Mouse (Mus musculus) embryonic facial prominence, embryonic 12.5 days (tissue): ENCODE results near the gene Adad1. TPM values are rescaled to one million over a fixed set of nuclear protein-coding genes. Genes with fewer than 3 reads are reported as not detected.

ENCODE experiments used
- ATAC-seq: fragments of 200-750 bp; cut with Nextera tagmentation; 2 replicates; pipeline ENCODE4 v1.8.0; 2017; ENCODE audit not compliant: insufficient number of reproducible peaks, insufficient read depth, low FRiP score, low TSS enrichment
- H3K27ac ChIP-seq: fragments of 300-500 bp; sonication (generic); 2 replicates; pipeline ENCODE4 v1.5.1; 2016; ENCODE audit warnings: mild to moderate bottlenecking
- H3K27me3 ChIP-seq: fragments of 300-500 bp; sonication (generic); 2 replicates; pipeline ENCODE4 v1.6.1; 2016; ENCODE audit warnings: mild to moderate bottlenecking, moderate library complexity
- H3K36me3 ChIP-seq: fragments of 300-500 bp; sonication (generic); 2 replicates; pipeline ENCODE4 v1.6.1; 2016; ENCODE audit warnings: mild to moderate bottlenecking
- H3K4me1 ChIP-seq: fragments of 300-500 bp; sonication (generic); 2 replicates; pipeline ENCODE4 v1.6.1; 2016
- H3K4me2 ChIP-seq: fragments of 300-500 bp; sonication (generic); replicated peaks from 2 replicates; pipeline ENCODE4 v1.6.1; 2016; ENCODE audit warnings: mild to moderate bottlenecking, moderate library complexity
- H3K4me3 ChIP-seq: fragments of 300-500 bp; sonication (generic); 2 replicates; pipeline ENCODE4 v1.5.1; 2016; ENCODE audit warnings: mild to moderate bottlenecking
- H3K9ac ChIP-seq: fragments of 300-500 bp; sonication (generic); 2 replicates; pipeline ENCODE4 v1.6.1; 2016; ENCODE audit warnings: mild to moderate bottlenecking, moderate library complexity
- H3K9me3 ChIP-seq: fragments of 300-500 bp; sonication (generic); 2 replicates; pipeline ENCODE4 v1.6.1; 2016; ENCODE audit warnings: mild to moderate bottlenecking, moderate library complexity
- WGBS: fragments of 180-500 bp; shearing (Covaris S2); methylation state at CpG from one replicate; pipeline ENCODE4 v1.1.7; 2016; 5-methylcytosine and 5-hydroxymethylcytosine counted together
- polyA plus RNA-seq: library from polyadenylated mRNA; unstranded; fragments of >200 nt; fragmentation: Nextera tagmentation; extraction: Ambion mirVana; gene quantifications from 2 replicates; pipeline ENCODE4 v1.2.1, GENCODE M21; 2016

Adad1 gene
- polyA plus RNA-seq, result 0.70 and 1.2 TPM in 2 replicates

DNA sequence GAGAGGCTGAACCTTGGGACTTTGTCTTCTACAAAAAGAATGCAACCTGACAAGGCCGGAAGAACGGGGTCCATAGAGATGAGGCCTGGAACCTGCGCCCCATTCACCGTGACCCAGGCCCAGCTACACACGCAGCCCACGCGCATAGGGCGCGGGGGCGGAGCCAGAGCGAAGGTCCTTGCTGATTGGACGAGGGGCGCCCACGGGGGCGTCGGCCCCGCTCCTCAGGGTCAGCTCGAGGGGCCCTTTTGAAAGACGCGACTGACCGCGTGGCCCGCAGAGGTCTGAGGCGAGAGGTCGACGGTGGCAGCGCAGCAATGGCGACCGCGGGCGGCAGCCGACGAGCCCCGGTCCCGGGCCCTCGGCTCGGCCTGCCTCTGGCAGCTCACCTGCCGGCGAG lies at the start of gene Adad1:
TSS of gene Adad1 (plus strand) at position 122 of the 400 bp plus-strand sequence.
- H3K27ac ChIP-seq, result no peak within 1 kb of the TSS
- H3K4me3 ChIP-seq, result peak within 1 kb of the TSS; percentile 10
- H3K9me3 ChIP-seq, result no peaks in the 10 kb centered on the region; the same call in 1 of the 2 replicates
- 53% methylated on average over 39 of the region's 39 CpGs for WGBS
- no peaks in the 10 kb centered on the region for H3K4me1 ChIP-seq
- H3K36me3 ChIP-seq, result no peaks in the 10 kb centered on the region
- peak within 1 kb of the TSS; percentile 26 for H3K4me2 ChIP-seq
- H3K27me3 ChIP-seq, result no peaks in the 10 kb centered on the region
- peak; percentile 22; the same call in 1 of the 2 replicates for ATAC-seq
- no peak within 1 kb of the TSS for H3K9ac ChIP-seq

DNA sequence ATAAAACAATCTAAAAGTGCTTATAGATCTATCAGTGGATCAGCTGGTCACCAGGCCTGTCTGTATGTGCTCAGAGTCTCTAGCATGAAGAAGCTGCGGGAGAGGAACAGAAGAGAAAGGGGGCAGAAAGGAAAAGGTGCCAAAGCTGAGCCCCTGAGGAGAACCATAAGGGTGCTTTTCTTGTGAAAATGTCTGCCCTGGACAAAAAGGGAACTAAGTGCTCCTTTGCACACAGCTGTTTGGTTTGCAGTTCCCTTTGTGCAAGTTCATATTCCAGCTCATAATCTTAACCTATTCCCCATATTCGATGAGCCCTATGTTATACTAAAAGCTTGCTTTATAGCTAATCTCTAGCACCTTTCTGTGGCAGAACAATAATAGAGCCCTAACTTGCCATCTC lies 25.3 kb upstream of the Adad1 start:
- 89% methylated on average over 2 of the region's 2 CpGs for WGBS
- peaks cover 19% of the 10 kb centered on the region for H3K36me3 ChIP-seq

DNA sequence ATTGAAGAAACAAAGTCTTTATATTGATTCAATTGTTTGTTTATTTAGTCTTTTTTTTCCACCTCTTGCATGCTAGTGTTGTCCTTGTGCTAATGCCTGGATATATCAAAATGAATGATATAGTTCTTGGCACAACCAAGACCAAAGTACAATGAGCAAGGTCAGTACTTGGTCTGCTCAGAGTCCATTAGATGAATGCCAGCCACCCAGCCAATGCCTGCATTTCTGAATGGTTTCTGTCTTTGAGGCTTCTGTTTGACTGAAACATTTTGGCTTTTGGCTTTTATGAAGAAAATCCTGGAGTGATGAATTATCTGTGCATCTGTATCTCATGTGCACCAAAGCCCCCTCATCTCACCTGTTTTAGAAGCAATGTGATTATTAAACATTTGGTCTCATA lies 23.5 kb upstream of the Adad1 start:
- H3K4me2 ChIP-seq, result no peak overlapping the region
- no peak overlapping the region for H3K9ac ChIP-seq
- no peak for ATAC-seq
- H3K4me1 ChIP-seq, result no peaks in the 10 kb centered on the region
- no peaks in the 10 kb centered on the region for H3K27me3 ChIP-seq
- no peaks in the 10 kb centered on the region for H3K9me3 ChIP-seq
- H3K36me3 ChIP-seq, result peaks cover 23% of the 10 kb centered on the region
- H3K27ac ChIP-seq, result no peak overlapping the region
- no peak overlapping the region for H3K4me3 ChIP-seq

More for the DNA sequence above, 25.3 kb upstream of the Adad1 start:
- Histone ChIP-seq H3K9me3 (no peaks in the 10 kb centered on the region), H3K4me3 (no peak overlapping the region), H3K9ac (no peak overlapping the region), H3K4me1 (no peaks in the 10 kb centered on the region), H3K27ac (no peak overlapping the region), H3K4me2 (no peak overlapping the region), H3K27me3 (no peaks in the 10 kb centered on the region)
- no peak for ATAC-seq

DNA sequence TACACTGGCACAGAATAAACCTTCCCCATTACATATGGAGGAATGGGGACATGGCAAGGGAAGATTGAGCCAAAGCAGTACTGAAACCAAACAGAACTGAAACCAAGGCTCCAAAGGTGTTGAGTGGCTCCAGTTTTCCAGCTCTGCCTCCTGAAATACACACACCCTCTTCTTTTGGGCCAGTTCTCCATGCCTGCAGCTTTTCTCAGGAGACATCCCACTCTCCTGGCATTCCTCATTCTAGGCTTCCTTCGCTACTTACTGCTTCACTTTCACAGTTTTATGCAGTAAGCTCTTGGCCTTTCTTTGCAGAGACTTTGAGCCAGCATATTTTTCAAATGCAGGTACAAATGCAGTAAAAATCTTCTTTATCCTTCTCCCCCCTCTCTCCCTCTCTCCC lies 11.8 kb upstream of the Adad1 start:
- WGBS, result 97% methylated on average over 1 of the region's 1 CpGs
- H3K27me3 ChIP-seq, result no peaks in the 10 kb centered on the region
- H3K9ac ChIP-seq, result no peak overlapping the region
- no peaks in the 10 kb centered on the region for H3K4me1 ChIP-seq
- no peak overlapping the region for H3K27ac ChIP-seq
- ATAC-seq, result no peak
- H3K4me2 ChIP-seq, result no peak overlapping the region
- H3K9me3 ChIP-seq, result no peaks in the 10 kb centered on the region
- H3K4me3 ChIP-seq, result no peak overlapping the region
- H3K36me3 ChIP-seq, result peaks cover 29% of the 10 kb centered on the region

DNA sequence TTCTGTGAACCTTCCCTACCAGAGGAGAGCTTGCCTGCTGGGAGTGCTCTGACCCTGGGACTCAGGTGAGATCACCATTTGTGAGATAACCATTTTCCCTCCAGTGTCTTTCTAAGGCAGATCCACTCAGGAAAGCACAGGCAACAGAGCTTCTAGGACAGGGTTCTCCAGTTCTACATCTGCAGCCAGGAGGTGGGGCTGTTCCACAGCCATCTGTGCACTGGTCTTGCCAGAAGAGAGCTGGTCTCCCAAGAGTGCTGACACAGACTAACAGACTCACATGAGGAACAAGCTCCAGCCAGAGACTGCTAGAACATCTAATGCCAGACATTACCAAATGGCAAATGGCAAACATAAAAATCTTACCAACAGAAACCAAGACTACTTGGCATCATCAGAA lies 9.9 kb downstream of the Adad1 start:
- H3K27me3 ChIP-seq, result no peaks in the 10 kb centered on the region
- H3K4me2 ChIP-seq, result no peak overlapping the region
- H3K4me1 ChIP-seq, result no peaks in the 10 kb centered on the region
- no peak for ATAC-seq
- no peak overlapping the region for H3K27ac ChIP-seq
- H3K9ac ChIP-seq, result no peak overlapping the region
- no peaks in the 10 kb centered on the region for H3K36me3 ChIP-seq
- H3K4me3 ChIP-seq, result no peak overlapping the region
- 0 out of 2 replicates have a peak, but pooled peaks cover 6% of the 10 kb centered on the region for H3K9me3 ChIP-seq

DNA sequence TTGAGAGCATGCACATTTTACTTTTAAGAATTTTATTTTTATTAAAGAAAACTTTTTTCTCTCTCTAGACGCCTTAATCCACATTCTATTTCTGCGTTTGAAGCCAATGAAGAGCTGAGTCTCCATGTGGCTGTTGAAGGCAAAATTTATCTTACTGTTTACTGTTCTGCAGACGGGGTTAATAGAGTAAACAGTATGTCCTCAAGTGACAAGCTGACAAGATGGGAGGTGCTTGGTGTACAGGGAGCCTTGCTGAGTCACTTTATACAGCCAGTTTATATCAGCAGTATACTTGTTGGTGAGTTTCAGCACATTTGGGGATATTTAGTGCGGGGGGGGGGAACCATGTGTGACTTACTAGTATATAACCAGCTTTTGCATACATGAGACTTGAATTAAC lies 21.5 kb downstream of the Adad1 start:
- WGBS, result 78% methylated on average over 4 of the region's 4 CpGs
- no peaks in the 10 kb centered on the region for H3K27me3 ChIP-seq
- no peak overlapping the region for H3K4me3 ChIP-seq
- no peaks in the 10 kb centered on the region for H3K4me1 ChIP-seq
- ATAC-seq, result no peak
- H3K9me3 ChIP-seq, result no peaks in the 10 kb centered on the region
- H3K4me2 ChIP-seq, result no peak overlapping the region
- no peak overlapping the region for H3K27ac ChIP-seq
- H3K36me3 ChIP-seq, result no peaks in the 10 kb centered on the region
- H3K9ac ChIP-seq, result no peak overlapping the region

DNA sequence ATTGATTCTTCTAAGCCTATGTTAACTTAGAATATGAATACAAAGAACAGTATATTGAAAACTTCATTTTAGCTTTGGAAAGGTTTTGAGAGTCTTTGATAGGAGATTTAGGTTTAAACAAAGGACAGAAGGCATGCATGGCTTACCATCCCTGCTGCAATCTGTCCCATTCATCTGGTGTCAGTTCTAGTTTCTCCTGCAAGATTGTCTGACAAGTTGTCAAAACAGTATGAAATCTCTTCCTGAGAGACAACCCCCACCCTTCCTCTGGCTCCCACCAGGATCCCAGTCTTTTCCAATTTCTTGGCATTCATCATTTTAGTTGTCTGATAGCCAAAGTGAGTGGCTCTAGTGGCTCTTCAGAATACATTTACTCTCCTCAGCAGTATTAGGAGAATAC lies 27.4 kb downstream of the Adad1 start:
- ATAC-seq, result no peak
- Histone ChIP-seq H3K27me3 (no peaks in the 10 kb centered on the region), H3K27ac (no peak overlapping the region), H3K4me2 (no peak overlapping the region), H3K4me1 (no peaks in the 10 kb centered on the region), H3K4me3 (no peak overlapping the region), H3K9ac (no peak overlapping the region), H3K36me3 (no peaks in the 10 kb centered on the region), H3K9me3 (no peaks in the 10 kb centered on the region)

DNA sequence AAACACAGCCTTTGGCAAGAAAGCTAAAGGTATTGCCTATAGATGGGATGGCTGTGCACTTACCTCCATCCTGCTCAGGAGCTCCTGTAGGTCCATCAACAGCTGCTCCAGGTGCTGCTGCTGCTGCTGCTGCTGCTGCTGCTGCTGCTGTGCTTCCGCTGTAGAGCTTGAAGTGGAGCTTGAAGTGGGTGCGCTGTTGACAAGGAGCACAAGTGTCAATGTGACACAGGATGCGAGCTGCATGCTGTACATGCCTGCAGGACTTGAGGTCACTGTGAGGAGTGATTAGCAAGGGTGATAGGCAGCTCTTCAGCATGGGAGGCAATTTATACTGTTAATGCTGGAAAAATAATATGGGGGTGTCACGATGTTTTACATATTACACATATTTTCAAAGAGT lies 62.3 kb downstream of the Adad1 start, which contains the start of gene Il2:
TSS of gene Il2 (minus strand) at position 305 of the 400 bp plus-strand sequence.
- no peaks in the 10 kb centered on the region for H3K36me3 ChIP-seq
- ATAC-seq, result no peak
- no peak within 1 kb of the TSS for H3K27ac ChIP-seq
- 75% methylated on average over 4 of the region's 4 CpGs for whole genome bisulfite sequencing
- no peak within 1 kb of the TSS for H3K4me3 ChIP-seq
- no peak within 1 kb of the TSS for H3K4me2 ChIP-seq
- no peaks in the 10 kb centered on the region for H3K27me3 ChIP-seq
- no peaks in the 10 kb centered on the region for H3K9me3 ChIP-seq
- no peak within 1 kb of the TSS for H3K9ac ChIP-seq
- no peaks in the 10 kb centered on the region for H3K4me1 ChIP-seq

DNA sequence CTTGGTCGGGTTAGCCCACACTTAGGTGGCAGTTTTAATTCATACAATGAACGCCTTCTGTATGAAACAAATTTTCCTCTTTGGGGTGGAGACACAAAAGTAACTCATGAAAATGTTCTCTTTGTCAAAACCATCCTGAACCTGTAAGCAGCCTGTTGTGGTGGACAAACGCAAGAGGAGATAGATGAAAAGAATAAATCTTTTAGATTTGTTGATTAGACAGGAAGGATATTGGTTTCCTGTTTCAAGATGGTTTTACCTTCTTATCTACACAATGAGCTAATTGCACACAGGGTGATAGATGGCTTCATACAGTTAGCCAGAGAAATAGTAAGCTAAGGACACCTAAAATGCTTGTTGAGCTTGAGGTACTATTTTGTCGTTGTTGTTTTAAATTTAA lies 62.8 kb downstream of the Adad1 start:
- Histone ChIP-seq H3K36me3 (no peaks in the 10 kb centered on the region), H3K27ac (no peak overlapping the region), H3K9ac (no peak overlapping the region), H3K4me3 (no peak overlapping the region), H3K4me2 (no peak overlapping the region), H3K27me3 (no peaks in the 10 kb centered on the region), H3K4me1 (no peaks in the 10 kb centered on the region), H3K9me3 (no peaks in the 10 kb centered on the region)
- no peak for ATAC-seq
- 72% methylated on average over 4 of the region's 4 CpGs for WGBS

DNA sequence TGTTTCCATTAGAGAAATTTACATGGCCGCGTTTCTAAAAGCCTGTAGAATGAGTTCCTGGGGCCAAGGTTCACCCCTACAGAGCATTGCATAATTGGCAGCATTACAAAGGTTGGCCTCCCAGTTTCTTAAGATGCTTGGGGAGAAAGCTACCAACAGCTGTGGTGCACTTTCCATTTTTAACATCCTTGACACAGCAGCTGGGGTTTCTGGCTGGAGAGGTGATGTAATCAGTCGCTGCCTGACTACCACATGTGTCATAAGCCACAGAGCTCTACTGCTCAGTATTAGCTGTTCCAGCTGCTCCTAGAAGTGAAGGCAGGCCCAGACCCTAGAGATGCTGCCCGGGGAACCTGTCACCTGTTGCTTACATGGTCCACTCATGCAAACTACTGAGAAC lies 64.9 kb downstream of the Adad1 start:
- Histone ChIP-seq H3K4me1 (no peaks in the 10 kb centered on the region), H3K9me3 (no peaks in the 10 kb centered on the region), H3K27ac (no peak overlapping the region), H3K36me3 (no peaks in the 10 kb centered on the region), H3K4me2 (no peak overlapping the region), H3K4me3 (no peak overlapping the region), H3K9ac (no peak overlapping the region), H3K27me3 (no peaks in the 10 kb centered on the region)
- 36% methylated on average over 4 of the region's 4 CpGs for WGBS
- peak; percentile 81; the same call in 1 of the 2 replicates for ATAC-seq

DNA sequence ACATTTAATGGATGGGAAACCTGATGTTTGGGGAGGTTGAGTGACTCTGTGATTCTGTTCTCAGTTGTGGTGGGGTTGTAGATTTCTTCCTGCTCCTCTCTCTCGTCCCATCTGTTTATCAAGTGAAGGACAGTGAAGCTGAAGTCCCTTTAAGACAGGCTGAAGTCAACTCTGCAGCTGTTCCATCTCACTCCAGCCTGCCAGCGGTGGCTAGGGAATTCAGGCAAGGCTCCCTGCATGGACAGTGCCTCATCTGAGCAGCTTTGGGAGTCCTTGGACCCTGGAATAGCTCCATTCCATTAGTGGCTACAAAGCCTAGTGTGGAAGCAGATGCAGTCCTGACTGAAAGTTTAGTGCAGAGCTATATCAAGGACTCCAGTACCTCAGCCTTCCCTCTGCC lies 65.7 kb downstream of the Adad1 start:
- no peak overlapping the region for H3K9ac ChIP-seq
- 65% methylated on average over 2 of the region's 2 CpGs for WGBS
- no peak for ATAC-seq

DNA sequence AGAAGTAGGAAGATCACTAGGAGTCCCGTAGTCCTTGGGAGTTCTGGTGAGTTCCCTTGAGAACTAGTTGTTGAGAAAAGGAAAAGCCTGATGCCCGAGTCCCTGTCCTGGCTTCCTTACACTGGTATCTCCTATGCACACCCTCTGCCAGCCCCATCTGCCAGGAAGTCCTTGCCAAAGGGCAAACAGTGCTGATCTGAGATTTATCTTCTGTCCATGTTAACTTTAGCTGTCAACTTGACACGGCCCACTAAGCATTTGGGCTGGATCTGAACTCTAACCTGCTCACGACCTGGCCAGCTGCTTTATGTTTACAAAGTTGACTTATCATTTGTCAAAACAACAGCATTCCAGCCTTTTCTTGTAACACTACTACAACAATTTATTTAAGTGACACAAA lies 73.9 kb downstream of the Adad1 start:
- no peaks in the 10 kb centered on the region for H3K36me3 ChIP-seq
- ATAC-seq, result no peak
- no peak overlapping the region for H3K4me2 ChIP-seq
- H3K9ac ChIP-seq, result no peak overlapping the region
- H3K4me3 ChIP-seq, result no peak overlapping the region
- no peak overlapping the region for H3K27ac ChIP-seq
- H3K27me3 ChIP-seq, result no peaks in the 10 kb centered on the region
- H3K9me3 ChIP-seq, result no peaks in the 10 kb centered on the region
- H3K4me1 ChIP-seq, result no peaks in the 10 kb centered on the region
- 63% methylated on average over 4 of the region's 4 CpGs for WGBS

More for the DNA sequence above, 65.7 kb downstream of the Adad1 start:
- Histone ChIP-seq H3K4me3 (no peak overlapping the region), H3K27ac (no peak overlapping the region), H3K36me3 (no peaks in the 10 kb centered on the region), H3K9me3 (no peaks in the 10 kb centered on the region), H3K4me1 (no peaks in the 10 kb centered on the region), H3K27me3 (no peaks in the 10 kb centered on the region), H3K4me2 (no peak overlapping the region)

DNA sequence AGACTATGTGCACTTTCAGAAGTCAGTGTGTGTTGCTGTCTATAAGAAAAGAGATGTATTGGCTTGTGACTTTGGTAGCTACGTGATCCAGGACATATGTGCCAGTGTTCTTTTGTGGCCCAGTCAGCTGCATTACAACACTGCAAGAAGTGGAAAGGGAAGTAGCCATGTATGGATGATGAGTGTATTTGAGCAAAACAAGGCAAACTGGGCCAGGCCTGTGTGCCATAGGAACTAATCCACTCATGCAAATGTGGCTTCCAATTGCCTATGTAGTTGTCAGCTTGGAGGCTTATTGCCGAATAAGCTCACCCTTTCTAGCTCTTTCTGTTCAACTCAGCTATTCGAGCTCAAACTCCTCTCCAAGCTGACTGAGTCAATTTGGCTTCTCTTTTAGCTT lies 75.9 kb downstream of the Adad1 start:
- Histone ChIP-seq H3K9ac (no peak overlapping the region), H3K36me3 (no peaks in the 10 kb centered on the region), H3K4me2 (no peak overlapping the region), H3K4me3 (no peak overlapping the region), H3K4me1 (no peaks in the 10 kb centered on the region), H3K27me3 (no peaks in the 10 kb centered on the region), H3K9me3 (no peaks in the 10 kb centered on the region), H3K27ac (no peak overlapping the region)
- ATAC-seq, result no peak
- WGBS, result 78% methylated on average over 3 of the region's 3 CpGs
